Mouse (Mus musculus): ENCODE measurements around the gene Heatr6.

Gene Heatr6

DNA sequence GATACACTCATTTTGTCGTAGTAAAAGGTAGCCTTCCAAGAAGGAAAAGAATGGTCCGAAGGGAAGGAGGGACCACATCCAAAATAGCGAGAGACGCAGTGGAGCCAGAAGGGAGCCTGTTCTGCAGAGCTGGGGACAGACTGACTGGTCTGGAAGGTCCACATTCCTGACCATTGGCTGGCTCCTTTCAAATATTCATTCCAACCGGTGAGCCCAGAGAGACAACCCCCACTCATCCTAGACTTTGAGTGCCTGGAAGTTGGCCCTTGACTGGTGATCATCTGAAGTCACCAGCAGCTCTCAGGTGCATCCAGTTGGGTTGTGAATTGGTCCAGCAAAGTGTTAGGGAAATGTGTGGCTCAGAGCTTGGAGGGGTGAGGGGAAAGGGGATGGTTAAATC lies 61.7 kb downstream of the Heatr6 start:
- DNase-seq = no peak

DNA sequence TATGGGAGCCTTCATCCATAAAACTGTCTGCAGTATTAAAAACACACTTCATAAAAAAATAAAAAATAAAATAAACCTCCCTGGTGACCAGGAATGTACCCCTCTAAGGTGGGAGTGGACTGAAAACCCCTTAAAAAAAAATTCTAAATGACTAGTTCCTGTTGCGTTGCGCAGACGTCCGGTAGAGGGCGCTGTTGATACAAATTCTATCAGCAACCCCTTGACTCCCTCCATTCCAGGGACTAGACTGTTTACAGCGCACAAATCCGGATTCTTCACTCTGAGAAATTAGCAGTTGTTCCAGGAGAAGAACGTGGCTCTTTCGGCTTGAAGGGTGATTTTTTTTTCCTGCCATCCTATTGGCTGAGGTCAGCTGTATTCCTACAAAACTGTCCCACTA lies 62.1 kb downstream of the Heatr6 start:
- DNase-seq = peak; percentile 61

DNA sequence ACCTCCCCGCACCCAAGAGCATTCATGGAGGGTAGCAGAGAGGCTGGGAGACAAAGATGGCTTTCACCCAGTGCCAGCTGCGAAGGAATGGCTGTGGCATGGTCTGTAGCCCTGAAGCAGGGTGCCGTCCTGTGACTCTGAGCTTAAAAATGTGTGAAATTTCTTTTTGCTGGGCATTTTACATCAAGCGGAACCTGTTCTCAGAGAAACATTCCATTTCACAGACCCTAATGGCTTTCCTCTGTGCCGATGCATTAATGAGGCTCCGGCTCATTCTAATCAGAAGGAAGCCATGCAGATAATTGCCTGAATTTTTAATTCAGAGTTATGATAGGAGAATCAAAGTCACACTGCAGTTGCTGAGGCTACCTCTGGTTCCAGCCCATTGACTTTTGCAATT lies 63.6 kb downstream of the Heatr6 start:
- no peak for DNase-seq

DNA sequence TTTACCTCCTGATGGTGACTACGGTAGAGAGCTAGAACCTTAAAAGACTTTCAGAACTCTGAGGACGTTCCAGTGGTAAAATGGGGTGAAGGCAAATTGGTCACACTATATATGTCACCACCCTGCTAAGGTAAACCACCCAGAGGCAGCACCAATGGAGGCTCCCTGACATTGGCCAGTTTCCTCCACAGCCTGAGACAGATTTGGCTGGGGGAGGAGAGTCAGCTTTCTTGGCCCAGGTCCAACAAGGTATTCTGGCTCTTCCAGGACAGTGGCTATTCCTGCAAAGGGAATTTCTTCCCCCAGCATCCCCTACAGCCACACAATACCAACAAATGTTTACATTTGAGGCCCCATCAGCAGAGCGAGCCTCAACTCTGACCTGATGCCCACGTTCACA lies 64.5 kb downstream of the Heatr6 start:
- DNase-seq = no peak

DNA sequence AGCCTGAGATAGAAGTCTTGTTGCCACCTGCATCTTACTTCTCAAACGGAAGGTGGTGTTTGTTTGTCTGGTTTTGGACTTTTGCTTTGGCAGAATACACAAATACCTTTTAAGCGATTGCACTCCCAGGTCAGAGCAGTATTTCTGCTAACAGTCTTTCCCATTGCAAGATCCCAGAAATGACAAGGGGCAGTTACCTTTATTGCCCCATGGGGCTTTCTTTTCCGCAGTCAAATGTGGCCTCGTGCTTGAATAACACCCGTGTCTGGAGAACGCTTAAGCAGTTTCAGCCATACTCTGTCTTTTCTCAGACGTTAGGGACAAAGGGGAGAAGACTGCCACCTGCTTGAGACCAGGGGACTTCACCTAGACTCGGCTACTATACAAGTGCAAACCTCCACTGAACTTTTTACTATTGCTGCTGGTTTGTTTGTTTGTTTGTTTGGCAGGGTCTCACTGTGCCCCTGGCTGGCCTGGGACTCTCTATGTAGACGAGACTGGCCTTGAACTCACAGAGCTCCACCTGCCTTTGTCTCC lies 65.2 kb downstream of the Heatr6 start:
- no peak for DNase-seq

DNA sequence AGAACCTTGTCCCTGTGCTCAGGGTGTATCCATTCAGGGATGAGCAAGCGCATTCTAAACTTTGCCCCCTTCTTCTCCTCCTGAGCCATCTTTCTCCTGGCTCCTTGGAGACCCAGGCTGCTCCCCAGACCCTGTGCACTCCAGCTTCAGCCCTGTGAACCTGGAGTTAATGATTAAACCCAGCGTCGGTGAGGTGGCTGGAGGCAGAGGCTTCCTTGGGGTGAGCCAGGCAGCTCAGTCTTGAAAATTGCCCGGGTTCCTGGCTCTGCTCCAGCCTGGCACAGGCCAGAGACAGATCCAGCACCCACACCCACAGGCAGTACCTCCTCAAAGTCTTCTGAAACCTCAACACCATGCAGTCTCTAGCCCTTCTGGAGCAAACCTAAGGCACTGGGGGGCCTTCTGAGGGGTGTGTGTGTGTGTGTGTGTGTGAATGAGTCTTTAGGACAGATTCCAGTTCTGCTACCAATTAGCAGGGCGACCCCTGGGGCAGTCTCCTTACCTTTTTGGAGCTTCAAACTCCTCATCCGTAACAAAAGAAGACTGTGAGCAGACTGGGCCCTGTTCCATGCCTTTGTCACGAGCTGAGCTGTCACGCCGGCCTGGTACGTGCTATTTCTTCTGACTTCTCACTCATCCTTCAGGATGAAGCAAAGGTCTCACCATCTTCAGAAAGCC lies 66.4 kb downstream of the Heatr6 start:
- no peak for DNase-seq

DNA sequence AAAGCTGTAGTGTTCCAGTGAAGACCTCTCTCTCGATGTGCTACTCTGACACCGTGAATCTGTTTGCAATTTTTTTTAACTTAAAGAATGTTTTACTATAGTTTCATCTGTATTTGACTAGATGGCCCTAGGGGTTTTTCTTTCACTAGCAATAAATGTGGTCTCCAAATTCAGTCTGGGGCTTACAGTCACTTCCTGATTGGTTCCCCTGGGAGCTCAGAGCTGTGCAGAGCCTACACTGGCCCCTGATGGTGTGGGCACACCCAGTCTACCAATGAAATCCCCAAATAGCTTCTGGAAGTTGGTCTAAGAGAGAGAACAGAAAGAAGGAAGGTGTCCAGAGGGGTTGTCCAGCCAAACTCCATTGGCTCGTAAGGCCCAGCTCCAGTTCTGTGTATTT lies 72.6 kb downstream of the Heatr6 start:
- DNase-seq = no peak

DNA sequence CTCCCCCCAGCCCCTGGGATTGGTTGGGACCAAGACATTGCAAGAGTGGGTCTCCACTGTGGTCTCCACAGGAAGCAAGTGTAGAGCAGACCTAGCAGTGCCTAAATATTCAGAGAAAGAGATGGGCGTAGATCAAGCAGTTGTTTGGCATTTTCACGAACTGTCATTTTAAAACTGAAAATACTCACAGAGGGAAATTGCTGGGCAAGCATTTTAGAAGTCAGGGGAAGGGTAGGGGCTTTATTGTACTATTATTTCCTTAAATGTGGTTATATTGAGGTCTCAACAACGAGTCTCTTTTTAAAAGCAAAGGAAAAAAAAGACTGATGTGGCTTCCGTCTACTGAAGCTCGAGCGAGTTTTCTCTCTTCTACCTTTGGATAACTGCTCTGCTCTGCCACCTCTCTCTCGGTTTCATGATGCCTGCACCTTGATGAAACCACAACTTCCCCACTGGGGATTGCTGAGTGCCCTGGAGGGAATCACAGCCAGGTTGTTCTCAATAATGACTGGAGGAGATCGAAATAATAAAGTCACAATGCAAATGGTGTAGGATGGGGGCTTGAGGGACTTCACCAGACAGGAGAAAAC lies 75.2 kb downstream of the Heatr6 start:
- no peak for DNase-seq

DNA sequence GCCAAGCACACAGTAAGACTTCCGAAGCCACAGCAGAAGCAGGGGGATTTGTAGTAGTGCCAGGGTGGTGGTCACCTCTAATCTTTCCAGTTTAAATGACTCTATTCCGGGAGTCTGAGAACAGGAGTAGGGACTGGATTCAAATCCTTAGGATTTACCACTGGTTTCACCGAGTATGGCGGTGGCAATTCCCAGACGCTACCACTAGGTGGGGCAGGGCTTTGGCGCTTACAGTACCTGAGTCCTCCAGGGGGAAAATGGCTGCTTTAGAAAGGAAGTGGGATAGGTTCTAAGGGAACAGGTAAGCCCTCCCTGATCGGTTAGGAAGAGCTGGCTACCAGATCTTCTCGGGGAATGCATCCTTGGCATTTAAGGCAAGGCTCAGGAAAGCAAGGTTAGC lies 78.9 kb downstream of the Heatr6 start:
- no peak for DNase-seq
